Mouse (Mus musculus) hematopoietic stem cell, adult 5-6 weeks (primary cell): ENCODE results near the gene B3galt6. TPM values are rescaled to one million over a fixed set of nuclear protein-coding genes. Genes with fewer than 3 reads are reported as not detected.
A peak's percentile ranks its signal among the peaks of the same experiment; 100 is the strongest.

Source experiments
- ATAC-seq, 2 experiments: fragments of 125-278 bp in 1 of 2; replicated peaks in 1 of 2; 2 replicates each; pipeline ENCODE4 v1.8.0; 2016 to 2017; ENCODE audit warnings: inconsistent platforms in 2 of 2, mild to moderate bottlenecking in 2 of 2, moderate number of reproducible peaks in 2 of 2, low read depth in 1 of 2, moderate TSS enrichment in 1 of 2; ENCODE audit not compliant: low FRiP score in 2 of 2, poor library complexity in 2 of 2, severe bottlenecking in 2 of 2, insufficient read depth in 1 of 2, low TSS enrichment in 1 of 2
- total RNA-seq: library from RNA; stranded (forward); fragments of 172-1452, 232-1000 nt; gene quantifications from 2 replicates; pipeline ENCODE4 v1.2.3, GENCODE M21; 2017

Gene B3galt6
- total RNA-seq, 1 experiment from 2014 or later, result 11.8 TPM

DNA sequence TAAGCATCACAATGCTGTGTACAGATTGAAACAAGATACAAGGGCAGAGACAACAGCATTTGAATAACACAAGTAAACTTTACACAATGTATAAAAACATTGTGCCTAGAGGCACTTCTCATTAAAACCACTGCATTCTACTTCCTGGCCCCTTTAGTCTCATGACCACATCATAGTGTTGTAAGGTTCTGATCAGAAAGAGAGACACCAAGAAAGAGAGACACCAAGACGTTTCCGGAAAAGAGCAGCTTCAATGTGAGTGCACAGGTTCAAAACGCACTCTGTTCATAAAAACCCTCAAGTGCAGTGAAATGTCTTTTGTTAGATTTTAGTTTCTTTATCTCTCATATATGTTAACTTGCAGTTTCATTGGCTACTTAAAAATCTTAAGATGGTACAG, 11.7 kb upstream of the B3galt6 start:
- ATAC-seq, result no peak

DNA sequence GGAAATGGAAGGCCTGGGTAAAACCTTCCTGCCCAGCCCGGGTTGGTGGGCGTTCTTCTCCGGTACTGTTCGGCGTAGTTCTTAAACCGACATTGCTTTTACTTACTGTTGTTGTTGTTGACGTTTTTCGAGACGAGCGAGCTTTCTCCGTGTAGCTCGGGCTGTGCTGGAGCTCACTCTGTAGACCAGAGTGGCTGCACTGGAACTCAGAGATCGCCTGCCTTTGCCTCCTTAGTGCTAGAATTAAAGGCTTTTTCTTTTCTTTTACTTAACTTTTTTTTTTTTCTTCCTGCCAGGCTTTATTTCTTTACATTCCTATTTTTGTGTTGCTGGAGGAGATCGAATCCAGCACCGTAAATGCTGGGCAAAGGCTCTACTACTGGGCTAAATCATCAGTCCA, 1.2 kb upstream of the B3galt6 start:
- no peak for ATAC-seq

DNA sequence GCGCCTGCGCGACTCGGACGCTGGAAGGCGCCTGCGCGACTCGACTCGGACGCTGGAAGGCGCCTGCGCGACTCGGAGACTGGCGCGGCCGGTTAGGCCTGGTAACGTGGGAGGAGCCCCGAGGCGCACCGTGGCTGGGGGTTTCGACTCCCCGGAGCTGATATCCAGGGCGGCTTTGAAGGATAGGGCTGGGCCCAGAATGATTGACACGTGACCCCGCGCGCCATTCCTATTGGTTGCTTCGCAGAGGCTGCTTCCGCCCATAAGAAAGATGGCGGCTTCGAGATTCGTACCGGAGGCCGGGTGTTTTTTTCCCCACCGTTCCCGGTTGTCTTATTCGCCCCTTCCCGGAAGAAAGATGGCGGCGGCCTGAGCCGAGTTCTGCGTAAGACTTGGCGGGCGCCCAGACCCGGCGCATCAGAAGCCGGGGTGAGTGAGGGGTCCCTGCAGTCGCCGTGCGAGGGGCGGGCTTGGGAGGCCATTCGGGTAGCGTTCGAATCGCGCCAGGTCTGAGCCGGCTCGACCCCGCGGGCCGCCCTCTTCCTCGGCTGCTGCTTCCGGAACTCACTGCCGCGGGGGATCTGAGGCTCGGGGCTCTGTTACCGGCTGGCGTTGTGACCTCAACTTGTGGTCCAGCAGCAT, 578 bp upstream of the B3galt6 start:
- ATAC-seq, result peak; percentile 66 to 79

DNA sequence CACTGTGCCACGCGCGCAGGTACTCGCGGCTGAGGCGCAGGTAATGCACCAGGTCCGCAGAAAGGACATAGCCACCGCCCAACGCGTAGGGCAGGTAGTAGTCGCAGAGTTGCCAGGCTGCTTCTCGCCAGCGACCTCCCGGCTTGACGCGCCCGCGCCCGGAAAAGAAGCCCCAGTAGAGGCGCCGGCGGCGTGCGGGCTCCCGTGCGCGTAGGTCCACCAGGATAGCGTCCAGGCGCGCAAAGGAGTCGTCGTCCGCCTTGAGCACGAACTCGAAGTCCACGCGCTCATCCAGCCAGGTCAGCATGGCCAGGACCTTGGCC, 580 bp downstream of the B3galt6 start:
- no peak for ATAC-seq

DNA sequence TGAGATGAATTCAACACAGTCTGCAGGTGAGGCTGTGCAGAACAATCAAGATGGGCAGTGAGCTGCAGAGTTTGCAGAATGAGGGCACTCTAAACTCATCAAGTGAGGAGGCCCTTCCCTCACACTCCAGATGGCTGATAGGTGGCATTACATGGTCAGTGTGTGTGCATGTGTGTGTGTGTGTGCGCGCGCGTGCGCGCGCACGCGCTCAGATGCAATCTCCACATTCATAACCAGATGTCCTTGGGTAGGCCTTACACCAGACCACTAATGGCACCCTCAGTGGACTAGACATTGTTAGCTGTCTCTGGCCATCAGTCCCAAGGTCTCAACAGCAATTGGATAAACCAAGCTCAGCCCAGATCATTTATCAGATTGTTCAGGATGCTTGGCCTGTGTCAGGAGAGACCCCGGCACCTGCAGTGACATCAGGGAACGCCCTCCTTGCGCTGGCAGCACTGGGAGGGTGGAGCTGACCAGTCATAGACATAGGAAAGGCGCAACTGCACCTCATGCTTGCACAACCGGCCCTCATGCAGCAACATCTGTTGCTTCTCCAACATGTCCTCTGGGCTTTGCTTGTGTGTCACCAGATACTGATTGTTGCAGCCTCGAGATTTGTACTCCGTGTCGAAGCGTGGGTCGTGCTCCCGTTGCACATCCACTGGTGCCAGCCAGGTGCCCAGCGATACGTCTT, 1.1 kb downstream of the B3galt6 start:
- ATAC-seq, result peak in 1 of 2 experiments; percentile 20; a peak in 1 of 4 replicates

DNA sequence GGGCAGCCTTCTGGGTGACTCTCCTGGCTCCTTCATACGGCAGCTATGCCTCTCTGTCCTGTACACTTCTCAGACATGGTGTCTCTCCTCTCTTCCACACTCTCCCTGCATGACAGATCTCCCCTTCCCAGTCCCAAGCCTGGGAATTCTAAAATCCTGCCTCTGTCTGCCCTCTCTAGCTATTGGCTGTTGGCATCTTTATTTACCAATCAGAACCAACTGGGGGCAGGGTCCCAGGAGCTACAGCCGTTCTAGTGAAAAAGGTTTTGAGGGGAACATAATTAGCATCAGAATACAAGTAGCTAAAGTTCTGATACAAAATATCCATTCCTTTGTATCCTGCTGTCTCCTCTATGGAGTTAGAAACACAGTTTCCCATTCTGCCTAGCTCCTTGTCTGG, 8.7 kb downstream of the B3galt6 start:
- no peak for ATAC-seq

DNA sequence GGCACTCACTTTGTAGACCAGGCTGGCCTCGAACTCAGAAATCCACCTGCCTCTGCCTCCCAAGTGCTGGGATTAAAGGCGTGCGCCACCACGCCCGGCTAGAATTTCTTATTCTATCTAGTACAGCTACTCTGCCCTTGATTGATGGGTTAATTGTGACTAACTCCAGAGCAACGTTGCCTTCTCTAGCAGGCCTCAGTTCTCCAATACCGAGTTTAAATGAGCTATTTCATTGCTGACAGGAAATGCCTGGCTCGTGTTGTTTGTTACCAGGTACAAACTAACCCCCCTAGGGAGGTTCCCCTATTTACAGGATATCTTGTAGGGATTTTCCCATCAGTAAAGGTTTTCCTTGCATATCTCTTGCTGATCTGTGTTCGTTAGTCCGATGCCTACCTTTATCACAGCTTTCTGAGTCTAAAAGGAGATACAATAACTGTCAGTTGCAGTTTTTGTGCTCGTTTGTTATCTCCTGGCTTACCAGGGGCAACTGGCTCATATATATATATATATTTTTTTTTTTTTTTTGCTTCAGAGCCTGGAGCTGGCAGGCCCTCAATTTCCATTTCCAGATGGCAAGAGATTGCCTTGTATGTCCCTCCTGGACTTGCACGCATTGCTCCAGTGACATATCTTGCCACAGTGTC, 10.9 kb downstream of the B3galt6 start:
- ATAC-seq, result no peak

DNA sequence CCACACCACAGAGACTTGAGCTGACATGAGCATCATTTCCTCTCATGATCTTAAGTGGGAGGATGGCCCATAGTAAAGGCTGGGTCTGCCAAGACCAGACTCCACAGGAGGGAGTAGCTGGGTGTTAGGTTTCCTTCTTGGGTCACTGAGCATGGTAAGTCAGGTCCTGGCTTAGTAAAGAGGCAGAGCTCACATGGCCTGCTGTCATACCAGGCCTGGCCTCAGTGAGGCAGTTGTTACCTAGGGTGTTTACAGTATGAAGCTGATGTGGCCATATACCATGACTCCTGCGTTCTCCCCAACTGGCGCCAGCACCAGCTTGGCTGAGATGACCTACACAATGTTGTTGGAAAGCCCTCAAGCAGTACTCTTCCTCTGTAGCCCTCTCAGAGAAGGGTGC, 19.2 kb downstream of the B3galt6 start:
- no peak for ATAC-seq

DNA sequence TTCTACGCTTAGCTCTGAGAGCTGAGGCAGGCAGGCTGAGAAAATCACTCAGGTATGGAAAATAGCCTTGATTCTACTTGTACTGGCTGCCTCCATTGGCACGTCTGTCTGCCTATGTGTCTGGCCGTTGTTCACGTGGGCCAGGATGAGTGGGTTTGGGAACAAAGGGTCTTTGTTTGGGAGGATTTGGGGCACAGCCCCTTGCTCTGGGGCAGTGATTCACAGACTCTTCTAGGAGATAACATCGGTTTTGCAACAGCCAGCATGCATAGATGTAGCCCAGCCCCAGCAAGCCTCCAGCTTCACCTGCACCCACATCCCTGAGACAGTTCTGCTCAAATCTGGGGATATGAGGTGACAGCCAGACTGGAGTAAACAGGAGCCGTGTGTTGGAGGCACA, 19.8 kb downstream of the B3galt6 start:
- ATAC-seq, result no peak

DNA sequence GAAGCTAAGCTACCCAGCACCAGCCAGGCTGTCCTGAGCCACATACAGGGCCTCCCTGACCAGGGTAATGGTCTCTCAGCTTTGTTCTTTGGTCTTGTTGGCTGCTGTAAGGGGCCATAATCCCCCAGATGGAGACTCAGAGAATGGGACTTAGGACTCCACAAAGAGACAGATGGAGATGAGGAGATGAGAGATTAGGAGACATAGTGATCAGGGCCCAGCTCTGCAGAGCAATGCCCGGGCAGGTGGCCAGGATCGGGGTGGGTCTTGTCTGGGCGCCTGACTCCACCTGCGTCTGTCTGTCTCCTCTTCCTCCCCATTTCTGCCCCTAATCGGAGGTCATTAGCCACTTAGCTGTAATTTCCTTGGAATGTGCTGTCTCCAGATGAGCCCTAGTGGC, 22.2 kb downstream of the B3galt6 start:
- no peak for ATAC-seq

DNA sequence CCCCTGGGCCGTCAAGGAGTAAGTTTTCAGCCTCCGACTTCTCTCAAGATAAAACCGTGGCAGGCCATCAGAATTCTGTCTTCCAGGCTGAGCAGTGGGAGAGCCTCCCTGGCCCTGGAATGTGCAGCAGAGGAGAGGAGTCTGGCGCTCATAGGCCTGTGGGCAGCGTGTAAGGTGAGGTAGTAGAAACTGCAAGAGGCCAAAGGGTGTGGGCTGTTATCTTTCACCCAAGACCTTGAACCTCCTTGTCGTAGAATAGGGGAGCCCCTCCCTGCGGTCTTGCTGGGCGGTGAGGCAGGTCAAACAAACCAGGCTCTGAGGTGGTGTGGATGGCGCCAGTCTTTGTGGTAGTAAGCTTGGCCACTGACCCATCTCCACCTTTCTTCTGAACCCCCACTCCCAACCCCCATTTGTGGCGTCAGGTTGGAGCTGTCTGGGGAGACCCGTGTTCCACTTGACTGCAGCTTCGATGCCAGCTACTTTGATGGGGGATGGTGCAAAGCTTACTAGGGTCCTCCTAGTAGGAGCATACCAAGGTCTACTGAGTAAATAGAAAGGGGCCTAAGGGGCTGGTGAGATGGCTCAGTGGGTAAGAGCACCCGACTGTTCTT, 23.3 kb downstream of the B3galt6 start:
- ATAC-seq, result no peak

DNA sequence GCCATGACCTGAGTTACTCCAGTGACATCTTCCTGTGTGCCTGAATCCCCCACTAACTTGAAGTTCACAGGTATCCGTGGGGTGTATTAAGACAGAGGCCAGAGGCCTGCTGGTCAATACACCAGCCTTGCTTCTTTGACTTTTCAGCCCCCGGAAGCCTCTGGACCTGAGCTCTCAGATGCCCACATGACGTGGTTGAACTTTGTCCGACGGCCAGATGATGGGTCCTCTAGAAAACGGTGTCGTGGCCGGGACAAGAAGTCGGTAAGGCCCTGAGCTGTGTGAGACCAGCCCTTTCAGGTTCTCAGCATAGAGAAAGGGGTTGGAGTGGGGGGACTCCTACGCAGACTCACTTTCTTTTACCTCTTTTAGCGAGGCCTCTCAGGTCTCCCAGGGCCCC, 28.1 kb downstream of the B3galt6 start:
- ATAC-seq, result no peak

DNA sequence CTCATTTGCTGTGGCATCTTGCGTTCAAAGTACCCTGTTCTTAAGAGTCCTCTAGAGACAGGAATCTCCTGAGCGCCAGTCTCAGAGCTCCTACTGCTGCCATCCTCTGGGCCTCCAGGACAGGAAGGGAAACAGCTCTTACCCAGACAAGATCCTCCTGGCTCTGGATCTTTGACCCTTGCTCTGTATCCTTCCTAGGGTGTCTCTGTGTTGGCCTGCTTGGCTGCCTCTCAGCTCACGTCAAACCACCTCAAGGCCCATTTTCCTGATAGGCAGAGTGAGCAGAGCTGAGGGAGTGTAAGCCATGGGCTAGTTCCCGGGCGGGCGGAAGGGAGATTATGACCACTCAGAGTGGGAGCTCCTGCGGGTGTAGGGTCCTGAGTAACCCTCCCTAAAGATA, 29.3 kb downstream of the B3galt6 start:
- ATAC-seq, result no peak

DNA sequence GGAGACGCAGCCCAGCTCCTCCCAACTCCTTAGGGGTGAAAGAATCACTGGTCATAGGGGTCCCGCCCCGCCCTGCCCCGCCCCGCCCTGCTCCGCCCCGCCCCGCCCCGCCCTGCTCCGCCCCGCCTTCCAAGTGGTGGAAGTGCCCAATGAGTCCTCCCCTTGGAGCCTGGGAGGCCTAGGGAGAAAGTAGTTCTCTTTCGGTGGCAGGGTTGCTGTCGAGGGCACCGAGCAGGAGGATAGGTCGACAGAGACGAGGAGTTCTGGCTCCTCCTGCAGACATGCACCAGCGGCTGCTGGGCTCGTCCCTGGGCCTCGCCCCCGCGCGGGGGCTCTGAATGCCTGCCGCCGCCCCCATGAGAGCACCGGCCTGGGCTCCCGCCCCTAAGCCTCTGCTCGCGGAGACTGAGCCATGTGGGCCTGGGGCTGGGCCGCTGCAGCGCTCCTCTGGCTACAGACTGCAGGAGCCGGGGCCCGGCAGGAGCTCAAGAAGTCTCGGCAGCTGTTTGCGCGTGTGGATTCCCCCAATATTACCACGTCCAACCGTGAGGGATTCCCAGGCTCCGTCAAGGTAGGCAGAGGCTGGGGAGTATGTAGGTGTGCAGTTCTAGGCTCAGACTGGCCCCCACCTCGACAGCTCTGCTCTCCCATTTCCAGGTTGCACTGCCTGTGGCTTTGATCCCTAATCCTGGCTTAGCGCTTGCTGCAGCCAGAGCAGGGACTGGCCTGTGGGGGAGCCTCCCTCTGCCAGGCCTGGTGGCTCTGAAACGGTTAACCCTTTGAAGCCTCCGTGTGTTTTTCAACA, 30.1 kb downstream of the B3galt6 start, which contains the start of gene C1qtnf12:
Gene C1qtnf12 (plus strand): TSS at position 152 of the 805 bp plus-strand sequence.
- peak; percentile 71 to 76 for ATAC-seq

DNA sequence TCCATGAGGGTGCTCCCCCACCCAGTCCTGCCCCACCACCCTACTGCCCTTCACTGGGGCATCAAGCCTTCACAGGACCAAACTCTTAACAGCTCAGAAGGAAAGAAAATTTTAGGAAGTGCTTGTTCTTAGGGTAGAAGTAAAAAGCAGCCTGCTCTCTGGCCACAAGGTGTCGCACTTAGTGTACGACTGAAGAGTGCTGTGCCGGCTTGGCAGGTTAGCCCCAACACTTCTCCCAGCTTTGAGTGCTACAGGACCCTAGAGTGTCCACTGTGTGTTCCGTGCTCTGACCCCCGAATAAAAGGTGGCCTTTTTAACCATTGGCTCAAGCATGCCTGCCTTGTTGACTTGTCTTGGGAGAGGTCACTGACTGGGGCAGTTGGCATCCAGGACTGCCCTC, 33.2 kb downstream of the B3galt6 start:
- ATAC-seq, result peak; percentile 65 to 70

DNA sequence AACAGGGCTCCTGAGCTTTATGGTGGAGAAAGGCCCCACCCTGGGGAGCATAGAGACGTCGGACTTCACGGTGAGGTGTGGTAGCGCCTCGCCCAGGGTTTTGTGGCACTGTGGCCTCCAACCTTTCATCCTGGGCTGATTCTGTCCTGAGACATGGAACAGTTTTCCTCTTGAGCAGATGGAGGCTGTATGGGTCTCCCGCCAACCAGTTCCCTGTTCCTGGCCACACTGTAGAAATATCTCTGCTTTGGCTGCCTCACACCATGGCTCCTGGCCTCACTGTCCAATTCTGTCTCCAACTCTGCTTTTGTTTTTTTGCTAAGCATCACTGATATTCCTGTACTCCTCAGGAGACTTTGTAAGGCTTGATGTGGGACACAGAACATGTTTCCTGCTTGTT, 37.0 kb downstream of the B3galt6 start:
- no peak for ATAC-seq

DNA sequence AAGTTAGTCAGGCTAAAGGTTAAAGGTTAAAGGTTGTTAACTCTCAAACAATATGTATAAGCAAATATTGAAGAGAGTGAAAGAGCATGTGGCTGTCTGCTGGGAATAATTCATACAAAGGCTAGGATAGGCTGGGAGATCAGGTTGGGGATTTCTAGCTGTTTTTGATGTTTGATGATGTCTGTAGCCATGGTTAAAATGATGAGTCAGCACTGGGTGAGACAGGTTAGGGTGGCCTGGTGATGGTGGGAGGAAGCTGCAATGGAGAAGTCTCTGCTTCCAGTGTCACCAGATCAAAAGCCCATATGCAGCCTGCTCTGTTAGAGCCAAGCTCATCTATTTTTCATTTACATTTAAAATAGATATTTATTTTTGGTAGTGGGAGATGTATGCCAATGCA, 45.4 kb downstream of the B3galt6 start:
- ATAC-seq, result no peak

DNA sequence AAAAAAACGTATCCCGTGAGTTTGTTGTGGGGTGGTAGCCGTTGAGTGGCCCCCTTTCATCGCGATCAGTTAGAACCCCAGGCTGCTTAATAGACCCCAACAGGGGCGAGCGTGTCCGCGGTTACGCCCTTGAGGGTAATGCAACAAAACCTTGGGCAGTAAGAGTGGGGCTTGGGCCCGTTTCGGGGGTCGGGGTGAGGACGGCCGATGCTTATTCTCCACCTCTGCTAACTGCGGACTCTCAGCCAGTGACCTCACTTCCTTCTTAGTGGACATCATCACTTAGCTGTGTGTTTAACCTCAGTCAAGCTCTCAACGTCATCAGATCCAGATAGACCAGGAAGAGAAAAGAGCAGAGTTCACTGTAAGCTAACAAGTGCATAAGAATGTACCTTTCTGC, 48.2 kb downstream of the B3galt6 start:
- peak; percentile 18 to 28; a peak in 2 of 4 replicates for ATAC-seq
